Mouse (Mus musculus): Measurements from ENCODE around the gene Sh2b3.

Sh2b3 gene

GRCm38 (mm10) chr5:121845361-121845760 is 7.9 kb upstream of the Sh2b3 start:
- DNase-seq (ENCODE audit: low read depth in 1 of 2, low spot score in 2 of 2), result no peak

DNA sequence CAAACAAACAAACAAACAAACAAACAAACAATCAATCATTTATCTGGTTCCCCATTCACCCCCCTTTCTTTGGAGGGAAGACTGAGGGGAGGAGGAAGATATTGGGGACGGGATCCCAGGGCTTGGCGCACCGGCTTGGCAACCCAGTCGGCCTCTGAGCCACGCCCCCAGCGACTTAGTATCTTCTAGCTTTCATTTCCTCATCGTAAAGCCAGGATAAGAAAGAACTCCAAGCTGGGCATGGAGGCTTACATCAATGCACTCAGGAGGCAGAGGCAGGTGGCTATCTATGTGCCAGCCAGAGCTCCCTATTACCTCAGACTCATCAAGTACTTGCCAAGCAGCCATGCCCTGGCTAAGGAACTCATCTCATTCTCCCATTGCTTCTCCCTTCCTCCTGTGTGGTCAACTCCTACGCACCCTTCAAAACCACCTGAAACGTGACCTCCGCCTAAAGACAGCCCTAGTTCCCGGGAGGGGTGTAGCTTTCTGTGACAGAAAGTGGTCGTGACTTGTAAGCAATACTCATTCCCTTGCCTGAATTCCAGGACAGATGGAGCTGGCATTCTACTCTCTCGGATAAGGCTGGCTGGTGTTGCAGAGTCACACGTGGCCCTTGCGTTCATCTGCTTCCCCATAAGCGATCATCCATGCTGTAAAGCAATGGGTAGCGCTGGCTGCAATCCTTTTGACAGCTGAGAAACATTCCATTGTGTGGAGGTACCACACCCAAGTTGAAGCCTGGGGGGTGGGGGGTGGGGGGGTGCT is 5.9 kb upstream of the Sh2b3 start:
- DNase-seq (ENCODE audit: low read depth in 1 of 2, low spot score in 2 of 2), result no peak

DNA sequence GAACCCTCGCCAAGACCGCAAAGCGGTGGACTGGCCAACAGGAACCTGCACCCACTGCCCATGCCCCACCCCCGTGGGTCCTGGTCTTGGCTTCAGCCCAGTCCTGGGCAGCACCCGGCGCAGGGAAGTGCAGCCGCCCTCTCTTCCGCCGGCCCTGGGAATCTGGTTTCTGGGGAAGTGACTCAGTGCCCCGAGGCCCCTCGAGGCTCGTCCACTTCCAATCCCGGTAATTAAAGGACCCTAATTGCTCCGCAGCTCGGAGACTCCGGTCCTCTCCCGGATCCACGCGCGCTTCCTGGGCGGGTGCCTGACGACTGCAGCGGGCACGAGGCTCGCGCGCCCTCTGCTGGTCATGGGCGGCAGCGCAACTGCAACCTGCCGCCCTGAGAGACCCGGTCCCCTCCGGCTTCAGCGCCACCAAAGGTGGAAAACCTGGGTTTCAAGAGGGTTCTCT is 5.2 kb upstream of the Sh2b3 start:
- DNase-seq (ENCODE audit: low read depth in 1 of 2, low spot score in 2 of 2), result peak in 1 of 2 experiments; percentile 68

DNA sequence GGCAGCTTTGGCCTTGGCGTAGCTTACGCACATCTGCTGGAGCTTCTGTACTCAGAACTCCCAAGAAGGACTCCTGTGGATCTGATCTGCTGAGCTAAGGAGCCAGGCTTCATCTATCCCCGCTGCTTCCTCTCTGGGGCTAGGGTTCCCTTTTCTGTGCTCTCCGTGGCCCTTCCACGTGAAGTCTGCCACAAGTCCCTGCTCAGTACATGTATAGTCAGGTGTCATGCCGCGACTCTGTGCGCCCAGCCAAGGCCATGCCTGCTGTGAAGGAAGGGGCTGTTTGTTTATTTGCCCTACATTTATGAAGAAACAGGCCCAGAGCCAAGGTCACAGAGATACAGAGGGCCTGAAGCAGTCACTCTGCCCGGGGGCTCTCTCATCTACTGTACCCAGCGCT is 4.5 kb upstream of the Sh2b3 start:
- DNase-seq (ENCODE audit: low read depth in 1 of 2, low spot score in 2 of 2), result no peak

- DNase-seq (ENCODE audit: low read depth in 1 of 2, low spot score in 2 of 2), result no peak
Measured at GRCm38 (mm10) chr5:121841516-121841915, 4.1 kb upstream of the Sh2b3 start.

- no peak for DNase-seq (ENCODE audit: low read depth in 1 of 2, low spot score in 2 of 2)
Measured at GRCm38 (mm10) chr5:121839128-121839473, 1.7 kb upstream of the Sh2b3 start.

GRCm38 (mm10) chr5:121838341-121839127 is 1.1 kb upstream of the Sh2b3 start:
- DNase-seq (ENCODE audit: low read depth in 1 of 2, low spot score in 2 of 2), result peak; percentile 66 to 86

DNA sequence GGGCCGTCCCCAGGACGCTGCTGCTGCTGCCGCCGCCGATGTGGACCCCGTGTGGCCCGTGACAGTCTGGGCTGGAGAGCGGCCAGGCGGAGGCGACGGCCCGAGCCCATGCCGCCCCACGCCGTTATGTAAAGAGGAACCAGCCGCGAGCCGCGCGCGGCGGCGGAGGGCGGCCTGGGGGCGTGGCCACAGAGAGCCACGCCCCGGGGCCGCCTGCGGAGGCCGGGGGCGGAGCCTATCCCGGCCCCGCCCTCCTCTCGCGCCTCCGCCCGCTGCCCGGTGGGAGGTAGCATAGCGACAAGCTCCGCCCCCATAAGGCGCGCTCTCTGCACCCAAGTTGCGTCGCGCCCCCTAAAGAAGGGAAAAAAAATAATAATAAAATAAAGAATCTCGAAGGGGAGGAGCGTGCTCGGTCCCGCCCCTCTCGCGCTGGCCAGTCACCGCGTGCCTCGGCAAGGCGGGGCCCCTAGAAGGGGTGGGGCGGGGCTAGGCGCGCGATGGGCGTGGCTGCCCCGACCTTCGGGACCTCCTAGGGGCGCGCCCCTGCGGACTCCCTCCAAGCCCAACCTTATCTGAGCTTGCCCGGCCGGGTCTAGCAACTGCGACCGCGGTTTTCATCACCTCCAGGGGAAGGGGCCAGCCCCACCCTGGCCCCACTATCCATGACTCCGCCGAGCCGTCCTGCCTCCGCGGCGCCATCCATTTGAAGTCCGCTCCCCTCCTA is 592 bp downstream of the Sh2b3 start:
- DNase-seq (ENCODE audit: low read depth in 1 of 2, low spot score in 2 of 2), result peak; percentile 83 to 94

DNA sequence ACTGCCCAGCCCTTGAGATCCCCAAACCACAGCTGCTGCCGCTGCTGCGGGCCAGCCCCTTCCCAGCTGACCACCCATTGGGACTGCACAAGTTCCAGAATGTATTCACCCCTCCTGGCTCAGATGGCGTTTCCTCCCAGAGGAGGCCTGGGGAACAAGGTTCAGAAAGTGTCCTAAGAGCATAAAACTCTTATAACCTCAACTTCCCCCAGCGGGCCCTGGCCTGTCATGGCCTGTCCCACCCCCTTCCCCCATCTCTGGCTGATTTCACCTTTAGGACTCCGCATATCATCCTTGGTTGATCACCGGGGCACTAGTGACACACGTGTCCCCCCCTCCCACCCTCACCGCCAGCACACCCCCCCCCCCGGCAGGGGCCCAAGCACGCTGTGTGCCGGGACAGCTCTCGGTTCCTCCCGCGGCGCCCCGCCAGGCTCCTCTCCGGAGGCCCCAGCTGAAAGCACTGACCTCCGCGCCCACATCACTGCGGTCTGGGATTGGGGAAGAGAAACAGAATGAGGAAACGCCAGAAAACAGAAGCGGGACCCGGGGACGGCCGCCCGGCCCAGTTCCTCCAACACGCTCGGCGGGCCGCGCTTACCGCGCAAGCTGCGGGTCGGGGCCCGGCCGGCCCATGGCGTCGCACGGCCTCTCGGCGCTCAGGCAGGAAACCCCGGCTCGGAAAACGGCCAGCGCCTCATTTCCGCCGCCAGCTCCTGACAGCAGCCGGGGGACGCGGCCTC is 1.3 kb downstream of the Sh2b3 start:
- DNase-seq (ENCODE audit: low read depth in 1 of 2, low spot score in 2 of 2), result peak; percentile 89 to 90

DNA sequence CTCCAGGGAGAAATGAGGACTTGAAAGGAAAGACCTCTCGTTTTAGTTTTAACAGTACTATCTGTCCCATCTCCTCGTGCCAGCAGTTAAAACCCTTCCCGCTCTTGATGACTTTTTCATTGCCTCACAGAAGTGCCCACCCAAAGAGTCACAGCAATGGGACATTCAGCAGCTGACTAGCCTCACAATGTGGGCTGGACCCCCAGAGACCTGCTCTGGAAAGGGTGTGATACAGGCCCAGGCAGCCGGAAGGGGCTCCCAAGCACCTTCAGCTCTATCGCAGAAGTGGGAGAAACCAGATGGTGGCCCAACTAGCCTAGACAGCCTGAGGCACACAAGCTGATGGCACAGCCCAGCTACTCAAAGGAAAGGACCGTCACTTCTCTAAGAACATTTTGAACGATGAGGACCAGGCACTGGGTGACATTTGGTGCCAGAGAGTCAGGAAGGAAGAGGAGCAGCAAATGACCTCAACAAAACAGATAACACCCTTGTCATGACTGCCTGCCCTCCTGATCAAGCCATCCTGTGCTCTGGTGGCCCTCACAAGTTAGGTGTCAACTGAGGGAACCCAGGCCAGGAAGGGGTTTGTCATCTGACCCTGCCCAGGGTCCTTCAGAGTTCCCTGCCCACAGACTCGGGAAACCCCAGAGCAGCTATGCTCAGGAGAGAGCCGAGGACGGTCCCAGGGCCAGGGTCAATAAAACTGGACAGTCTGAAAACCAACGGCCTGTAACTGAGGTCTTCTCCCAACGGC is 2.3 kb downstream of the Sh2b3 start:
- no peak for DNase-seq (ENCODE audit: low read depth in 1 of 2, low spot score in 2 of 2)

GRCm38 (mm10) chr5:121834241-121834606 is 3.2 kb downstream of the Sh2b3 start:
- no peak for DNase-seq (ENCODE audit: low read depth in 1 of 2, low spot score in 2 of 2)

DNA sequence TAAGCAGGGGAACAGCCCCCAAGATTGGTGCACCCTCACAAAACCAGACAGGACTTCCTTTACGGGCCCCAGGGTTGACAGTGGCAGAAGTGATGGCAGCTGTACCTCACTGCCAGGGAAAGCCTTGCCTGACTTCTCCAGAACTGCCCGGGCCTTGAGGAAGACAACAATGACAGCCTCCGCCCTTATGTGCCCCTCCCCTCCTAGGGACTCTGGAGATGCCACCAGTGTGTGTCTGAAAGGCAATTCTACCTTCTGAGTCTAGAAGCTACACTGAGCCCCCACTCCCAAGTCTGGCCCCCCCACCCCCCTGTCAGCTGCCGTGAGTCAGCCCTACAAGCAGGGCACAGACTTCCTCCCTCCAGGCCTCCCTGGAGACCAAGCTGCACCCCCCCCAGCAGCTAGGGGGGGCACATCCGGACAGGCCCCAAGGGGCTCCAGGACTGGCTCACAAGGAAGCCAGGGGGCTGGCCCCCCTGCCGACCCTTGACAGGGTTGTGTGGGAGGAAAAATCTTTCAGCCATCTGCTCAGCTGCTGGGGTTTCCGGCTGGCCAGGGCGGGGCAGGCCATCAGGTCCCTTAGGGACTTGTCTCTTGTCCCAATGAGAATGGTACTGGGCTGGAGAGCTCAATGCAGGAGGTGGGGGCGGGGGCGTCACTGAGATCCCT is 3.7 kb downstream of the Sh2b3 start:
- DNase-seq (ENCODE audit: low read depth in 1 of 2, low spot score in 2 of 2), result no peak

GRCm38 (mm10) chr5:121833159-121833558 is 4.3 kb downstream of the Sh2b3 start:
- DNase-seq (ENCODE audit: low read depth in 1 of 2, low spot score in 2 of 2), result no peak

GRCm38 (mm10) chr5:121832376-121833155 is 4.9 kb downstream of the Sh2b3 start:
- DNase-seq (ENCODE audit: low read depth in 1 of 2, low spot score in 2 of 2), result no peak

- no peak for DNase-seq (ENCODE audit: low read depth in 1 of 2, low spot score in 2 of 2)
Measured at GRCm38 (mm10) chr5:121831002-121831601, 6.3 kb downstream of the Sh2b3 start.

- no peak for DNase-seq (ENCODE audit: low read depth in 1 of 2, low spot score in 2 of 2)
Measured at GRCm38 (mm10) chr5:121828491-121829432, 8.7 kb downstream of the Sh2b3 start.

DNA sequence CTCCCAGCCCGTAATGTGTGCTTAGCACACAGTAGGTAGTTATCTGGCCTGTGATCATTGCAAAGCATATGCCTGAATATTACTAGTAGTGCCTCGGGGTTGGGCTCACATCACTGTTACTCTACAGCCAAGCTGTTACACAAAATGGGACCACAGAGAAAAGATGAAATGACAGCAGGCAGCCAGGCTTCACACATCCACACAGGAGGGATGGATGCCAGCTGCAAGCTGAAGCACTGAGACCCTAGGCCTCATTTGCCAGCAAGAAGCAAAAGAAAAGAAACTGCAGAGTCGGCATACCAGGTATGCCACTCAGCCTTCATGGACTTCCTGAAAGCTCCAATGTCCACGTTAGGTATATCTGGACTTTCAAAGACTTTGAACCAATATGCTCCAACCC is 9.6 kb downstream of the Sh2b3 start:
- DNase-seq (ENCODE audit: low read depth in 1 of 2, low spot score in 2 of 2), result no peak

- no peak for DNase-seq (ENCODE audit: low read depth in 1 of 2, low spot score in 2 of 2)
Measured at GRCm38 (mm10) chr5:121825606-121826005, 11.8 kb downstream of the Sh2b3 start.
